30 mouse cellular contexts compared by ENCODE assay signal in the genomic region with DNA sequence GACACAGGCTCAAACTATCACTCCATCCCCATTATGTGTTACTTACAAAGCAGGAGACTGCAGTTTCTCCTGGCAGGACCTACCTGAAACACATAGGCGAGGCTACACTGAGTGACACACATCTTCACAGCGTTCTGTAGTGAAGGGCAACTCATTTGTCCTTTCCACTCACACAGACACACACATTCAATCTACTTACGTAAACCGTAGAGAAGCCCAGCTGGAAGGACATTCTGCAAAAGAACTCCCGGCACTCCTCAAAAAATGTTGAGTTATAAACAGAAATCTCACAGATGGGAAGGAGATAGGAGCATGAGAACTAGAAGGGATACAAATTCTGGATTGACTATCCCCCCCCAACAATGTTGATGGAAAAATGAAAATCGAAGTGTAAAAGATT. TPM values are rescaled to one million over a fixed set of nuclear protein-coding genes. Genes with fewer than 3 reads are reported as not detected.
DNase-seq lines count a peak whose midpoint lies in the region; TF ChIP-seq lines count a peak whose summit lies in the region.
"Had no signal": no experiment of that assay in that cellular context is flagged by ENCODE, and none has a peak within 500 bp of the region (broad histone marks: within the 10 kb centered on the region; RNA-seq: fewer than 3 reads in every experiment).

No protein-coding gene starts in this region.

- intact Hi-C loops in left cerebral cortex, postnatal 36 days (cut with DNase I) = no loop called here

- no peaks in the 10 kb centered on the region for H3K4me1 ChIP-seq in lung, adult 2 months (ENCODE audit: control insufficient read depth, insufficient read depth, low read length)
- H3K4me1 ChIP-seq: heart, embryonic 13.5 days; hindbrain, embryonic 10.5 days; hindbrain, embryonic 15.5 days; kidney, embryonic 15.5 days; limb, embryonic 10.5 days; limb, embryonic 15.5 days; liver, embryonic 13.5 days; midbrain, embryonic 10.5 days; midbrain, embryonic 15.5 days; neural tube, embryonic 15.5 days; stomach, embryonic 15.5 days had no signal

- no peak overlapping the region for H3K4me3 ChIP-seq in layer of hippocampus, adult 2 months
- H3K4me3 ChIP-seq in lung, adult 2 months (replicated peaks; ENCODE audit: extremely low read depth, low read depth, low read length) = no peak overlapping the region
- H3K4me3 ChIP-seq: erythroblast, embryonic 14.5 days; heart, embryonic 13.5 days; hindbrain, embryonic 10.5 days; hindbrain, embryonic 15.5 days; kidney, embryonic 15.5 days; limb, embryonic 10.5 days; limb, embryonic 15.5 days; liver, embryonic 13.5 days; midbrain, embryonic 10.5 days; midbrain, embryonic 15.5 days; neural tube, embryonic 15.5 days; stomach, embryonic 15.5 days had no signal

- H3K27ac ChIP-seq in layer of hippocampus, adult 2 months = peak overlapping the region; percentile 69
- H3K27ac ChIP-seq: heart, embryonic 13.5 days; hindbrain, embryonic 10.5 days; hindbrain, embryonic 15.5 days; kidney, embryonic 15.5 days; limb, embryonic 10.5 days; limb, embryonic 15.5 days; liver, embryonic 13.5 days; midbrain, embryonic 10.5 days; midbrain, embryonic 15.5 days; neural tube, embryonic 15.5 days; stomach, embryonic 15.5 days had no signal

- peak; percentile 28 to 32 for DNase-seq in layer of hippocampus, adult 2 months (ENCODE audit: low spot score in 2 of 2)
- DNase-seq in layer of hippocampus, postnatal 25 days (ENCODE audit: extremely low spot score in 1 of 2, low spot score in 1 of 2) = no peak
- DNase-seq in lung, postnatal 25 days (ENCODE audit: low spot score) = peak; percentile 9
- DNase-seq in lung, adult 2 months = no peak
- peak; percentile 11 to 19 for DNase-seq in left cerebral cortex, postnatal 36 days (ENCODE audit: low spot score in 2 of 2)
- DNase-seq in telencephalon, adult 2 months (ENCODE audit: low read depth, low spot score) = peak; percentile 59
- no peak for DNase-seq in thymus, postnatal 25 days
- DNase-seq: adrenal gland, postnatal 25 days; B cell, adult 2 months; cerebellum, adult 18-20 months; cerebellum, postnatal 10 days; heart, postnatal 14 days; kidney, adult 18-20 months; kidney, postnatal 25 days; liver, embryonic 13.5 days; lung, embryonic 14.5 days; lung, postnatal 14 days; retina, postnatal 1 day; thymus, postnatal 14 days had no signal

- 65% methylated on average over 6 of the region's 6 CpGs for WGBS in lung, adult 2 months

- no peak for TF ChIP-seq CTCF in layer of hippocampus, adult 2 months (conservative IDR thresholded peaks at IDR 0.05)
- no peak for TF ChIP-seq CTCF in lung, adult 2 months (IDR thresholded peaks at IDR 0.05; ENCODE audit: insufficient read depth, low read length)

- TF ChIP-seq POLR2A in lung, adult 2 months (IDR thresholded peaks at IDR 0.05; ENCODE audit: borderline replicate concordance, extremely low read depth, low read depth, low read length) = no peak

RNA-seq across cellular contexts. Expression of a gene that starts 9.1 kb away (rescaled TPM):
- total RNA-seq in layer of hippocampus, adult 2 months (2021) = 1 to 10 TPM; 8.3 to 9.7 TPM
- 1 to 10 TPM; 6.0 to 7.4 TPM for total RNA-seq in layer of hippocampus, postnatal 25 days (2021)
- 6.3 and 9.8 TPM in 2 replicates for polyA plus RNA-seq in lung, adult 2 months (2012; rRNA removed)
- 1 to 10 TPM; 7.2 to 9.9 TPM for total RNA-seq in left cerebral cortex, postnatal 36 days (2021)
- polyA plus RNA-seq: erythroblast, embryonic 14.5 days had no signal

RNA-seq across cellular contexts. Expression of a gene that starts 38.3 kb away (rescaled TPM):
- total RNA-seq in layer of hippocampus, adult 2 months (2021) = 100 to 1,000 TPM; 254 to 257 TPM
- total RNA-seq in layer of hippocampus, postnatal 25 days (2021) = 100 to 1,000 TPM; 229 to 240 TPM
- 287 and 312 TPM in 2 replicates for polyA plus RNA-seq in lung, adult 2 months (2012; rRNA removed)
- total RNA-seq in left cerebral cortex, postnatal 36 days (2021) = 100 to 1,000 TPM; 227 to 231 TPM

RNA-seq across cellular contexts. Expression of a gene that starts 52.6 kb away (rescaled TPM):
- 10 to 100 TPM; 34.4 to 35.1 TPM for total RNA-seq in layer of hippocampus, adult 2 months (2021)
- total RNA-seq in layer of hippocampus, postnatal 25 days (2021) = 10 to 100 TPM; 33.0 to 38.1 TPM
- 14.1 and 19.3 TPM in 2 replicates for polyA plus RNA-seq in lung, adult 2 months (2012; rRNA removed)
- total RNA-seq in left cerebral cortex, postnatal 36 days (2021) = 10 to 100 TPM; 37.5 to 38.5 TPM

Comparison
In these comparisons a context has a peak if more than half of its experiments do, and no peak if none do; other contexts are left out.
1. DNase-seq: peak in layer of hippocampus, adult 2 months (2 of 2), lung, postnatal 25 days (single experiment), left cerebral cortex, postnatal 36 days (2 of 2) and telencephalon, adult 2 months (single experiment); none in layer of hippocampus, postnatal 25 days (0 of 2), lung, adult 2 months (single experiment) and thymus, postnatal 25 days (single experiment).